18 mouse cellular contexts compared by ENCODE assay signal in genomic region chr7:98574771-98575191, GRCm38 (mm10).
DNase-seq lines count a peak whose midpoint lies in the region; ATAC-seq and TF ChIP-seq lines count a peak whose summit lies in the region.
"Had no signal": no experiment of that assay in that cellular context is flagged by ENCODE, and none has a peak within 500 bp of the region (broad histone marks: within the 10 kb centered on the region; RNA-seq: fewer than 3 reads in every experiment).

No protein-coding gene starts in this region.

- TF ChIP-seq CTCF in embryonic fibroblast, embryonic 13.5 days (IDR thresholded peaks at IDR 0.05; ENCODE audit: borderline replicate concordance, insufficient read depth, low read length) = no peak
- no peak for TF ChIP-seq CTCF in kidney, postnatal 0 days (IDR thresholded peaks at IDR 0.05; ENCODE audit: low read depth)

- no peaks in the 10 kb centered on the region for H3K27me3 ChIP-seq in heart, embryonic 11.5 days (ENCODE audit: control insufficient read depth, insufficient read depth, low read length)
- H3K27me3 ChIP-seq in kidney, postnatal 0 days (ENCODE audit: insufficient read depth, low read length) = no peaks in the 10 kb centered on the region
- H3K27me3 ChIP-seq in hindbrain, embryonic 10.5 days (ENCODE audit: insufficient read depth, poor library complexity, severe bottlenecking) = no peaks in the 10 kb centered on the region
- H3K27me3 ChIP-seq in midbrain, embryonic 14.5 days (ENCODE audit: control insufficient read depth, insufficient read depth, low read length) = no peaks in the 10 kb centered on the region
- H3K27me3 ChIP-seq: heart, embryonic 15.5 days; limb, embryonic 12.5 days; midbrain, embryonic 12.5 days had no signal

- no peak for TF ChIP-seq POLR2A in embryonic fibroblast, embryonic 13.5 days (IDR thresholded peaks at IDR 0.05; ENCODE audit: low read depth, low read length)

- H3K4me2 ChIP-seq in heart, embryonic 11.5 days = no peak overlapping the region
- no peak overlapping the region for H3K4me2 ChIP-seq in kidney, postnatal 0 days (ENCODE audit: low read length)
- no peak overlapping the region for H3K4me2 ChIP-seq in midbrain, embryonic 14.5 days (ENCODE audit: low read length)
- H3K4me2 ChIP-seq: heart, embryonic 15.5 days; limb, embryonic 12.5 days; midbrain, embryonic 12.5 days had no signal

- no peak overlapping the region for H3K4me3 ChIP-seq in heart, embryonic 11.5 days (ENCODE audit: low read depth, low read length)
- H3K4me3 ChIP-seq in embryonic fibroblast, embryonic 13.5 days (ENCODE audit: insufficient read depth, low read length) = no peak overlapping the region
- H3K4me3 ChIP-seq in kidney, postnatal 0 days (replicated peaks; ENCODE audit: low read depth, low read length) = no peak overlapping the region
- no peak overlapping the region for H3K4me3 ChIP-seq in hindbrain, embryonic 10.5 days
- H3K4me3 ChIP-seq in midbrain, embryonic 14.5 days (replicated peaks; ENCODE audit: low read depth, low read length) = no peak overlapping the region
- H3K4me3 ChIP-seq: heart, embryonic 15.5 days; limb, embryonic 12.5 days; midbrain, embryonic 12.5 days had no signal

- no peak overlapping the region for H3K9ac ChIP-seq in heart, embryonic 11.5 days (ENCODE audit: low read depth, low read length)
- no peak overlapping the region for H3K9ac ChIP-seq in kidney, postnatal 0 days (ENCODE audit: low read depth, low read length)
- H3K9ac ChIP-seq in midbrain, embryonic 14.5 days (replicated peaks; ENCODE audit: low read length) = no peak overlapping the region
- H3K9ac ChIP-seq: heart, embryonic 15.5 days; limb, embryonic 12.5 days; midbrain, embryonic 12.5 days had no signal

- ATAC-seq in heart, embryonic 11.5 days (replicated peaks; ENCODE audit: insufficient number of reproducible peaks, low FRiP score, low TSS enrichment) = no peak
- no peak for ATAC-seq in kidney, postnatal 0 days (replicated peaks; ENCODE audit: low FRiP score, low read depth)
- ATAC-seq in midbrain, embryonic 14.5 days (ENCODE audit: low FRiP score, low TSS enrichment) = no peak
- ATAC-seq: forebrain, embryonic 16.5 days; hindbrain, embryonic 16.5 days; intestine, postnatal 0 days had no signal

- no peak overlapping the region for H3K27ac ChIP-seq in heart, embryonic 11.5 days (ENCODE audit: low read depth, low read length)
- H3K27ac ChIP-seq in embryonic fibroblast, embryonic 13.5 days (ENCODE audit: insufficient read depth, low read length) = peak overlapping the region; percentile 81; the same call in 1 of the 2 replicates
- peak overlapping the region; percentile 96 for H3K27ac ChIP-seq in kidney, postnatal 0 days
- H3K27ac ChIP-seq in hindbrain, embryonic 10.5 days = no peak overlapping the region
- no peak overlapping the region for H3K27ac ChIP-seq in midbrain, embryonic 14.5 days (replicated peaks; ENCODE audit: low read depth, low read length)
- H3K27ac ChIP-seq: heart, embryonic 15.5 days; limb, embryonic 12.5 days; midbrain, embryonic 12.5 days had no signal

- H3K4me1 ChIP-seq in heart, embryonic 11.5 days (ENCODE audit: control insufficient read depth, insufficient read depth, low read length) = peaks cover 14% of the 10 kb centered on the region
- peaks cover 8% of the 10 kb centered on the region; the same call in 1 of the 2 replicates for H3K4me1 ChIP-seq in embryonic fibroblast, embryonic 13.5 days (ENCODE audit: control insufficient read depth, insufficient read depth, low read length)
- peaks cover 21% of the 10 kb centered on the region for H3K4me1 ChIP-seq in kidney, postnatal 0 days (replicated peaks; ENCODE audit: insufficient read depth, low read length)
- peaks cover 37% of the 10 kb centered on the region for H3K4me1 ChIP-seq in hindbrain, embryonic 10.5 days (replicated peaks)
- H3K4me1 ChIP-seq in midbrain, embryonic 14.5 days (ENCODE audit: control insufficient read depth, insufficient read depth, low read length) = no peaks in the 10 kb centered on the region

- H3K9me3 ChIP-seq in heart, embryonic 11.5 days (replicated peaks; ENCODE audit: control insufficient read depth, low read length) = no peaks in the 10 kb centered on the region
- H3K9me3 ChIP-seq in kidney, postnatal 0 days (replicated peaks; ENCODE audit: low read length) = no peaks in the 10 kb centered on the region
- H3K9me3 ChIP-seq in hindbrain, embryonic 10.5 days = no peaks in the 10 kb centered on the region
- H3K9me3 ChIP-seq in midbrain, embryonic 14.5 days (ENCODE audit: control insufficient read depth, low read length) = no peaks in the 10 kb centered on the region
- H3K9me3 ChIP-seq: heart, embryonic 15.5 days; limb, embryonic 12.5 days; midbrain, embryonic 12.5 days had no signal

- 60% methylated on average over 2 of the region's 2 CpGs for WGBS in heart, embryonic 11.5 days (ENCODE audit: insufficient replicate concordance)
- 66% methylated on average over 2 of the region's 2 CpGs for WGBS in kidney, postnatal 0 days
- WGBS in hindbrain, embryonic 10.5 days = 56% methylated on average over 2 of the region's 2 CpGs
- WGBS in midbrain, embryonic 14.5 days = 83% methylated on average over 2 of the region's 2 CpGs

- H3K36me3 ChIP-seq in heart, embryonic 11.5 days (ENCODE audit: control insufficient read depth, insufficient read depth, low read length) = no peaks in the 10 kb centered on the region
- H3K36me3 ChIP-seq in kidney, postnatal 0 days (ENCODE audit: insufficient read depth, low read length) = no peaks in the 10 kb centered on the region
- no peaks in the 10 kb centered on the region for H3K36me3 ChIP-seq in hindbrain, embryonic 10.5 days
- H3K36me3 ChIP-seq in midbrain, embryonic 14.5 days (ENCODE audit: control insufficient read depth, insufficient read depth, low read length) = no peaks in the 10 kb centered on the region
- H3K36me3 ChIP-seq: heart, embryonic 15.5 days; limb, embryonic 12.5 days; midbrain, embryonic 12.5 days had no signal

- DNase-seq in heart, adult 9 months (ENCODE audit: low spot score in 2 of 2) = peak; percentile 69 to 73
- peak; percentile 25 for DNase-seq in Muller cell, postnatal 12 days (ENCODE audit: inconsistent ontology term)
- peak; percentile 66 for DNase-seq in kidney, postnatal 0 days (ENCODE audit: low spot score)
- no peak for DNase-seq in hindbrain, embryonic 10.5 days (ENCODE audit: low spot score)
- DNase-seq in midbrain, embryonic 14.5 days = no peak
- DNase-seq: cerebellum, postnatal 14 days; gastrocnemius, postnatal 10 days; layer of hippocampus, adult 9-11 months; lung, adult 2 months; right cerebral cortex, postnatal 25 days had no signal

Comparison
In these comparisons a context has a peak if more than half of its experiments do, and no peak if none do; other contexts are left out.
1. DNase-seq: peak in heart, adult 9 months (2 of 2), Muller cell, postnatal 12 days (single experiment) and kidney, postnatal 0 days (single experiment); none in hindbrain, embryonic 10.5 days (single experiment) and midbrain, embryonic 14.5 days (single experiment).
2. H3K27ac ChIP-seq: peak in embryonic fibroblast, embryonic 13.5 days (single experiment) and kidney, postnatal 0 days (single experiment); none in heart, embryonic 11.5 days (single experiment), hindbrain, embryonic 10.5 days (single experiment) and midbrain, embryonic 14.5 days (single experiment).